Mouse (Mus musculus) midbrain, embryonic 14.5 days (tissue): ENCODE measurements around the gene Eif4g1. TPM values are rescaled to one million over a fixed set of nuclear protein-coding genes. Genes with fewer than 3 reads are reported as not detected.
"Not testable (repeated sequence)": the region's sequence is repeated elsewhere in the genome, so short reads cannot be mapped to it uniquely, and the experiment has no call there.

Experiments used
- ATAC-seq: fragments of 200-750 bp; cut with Nextera tagmentation; 2 replicates; pipeline ENCODE4 v1.8.0; 2017; ENCODE audit warnings: moderate number of reproducible peaks, moderate library complexity; ENCODE audit not compliant: low FRiP score, low TSS enrichment
- DNase-seq: peaks from one replicate; pipeline ENCODE4 v3.0.0-alpha.2; 2015
- H3K27ac ChIP-seq: fragments of 300-500 bp; sonication (generic); replicated peaks from 2 replicates; pipeline ENCODE4 v1.5.1; 2014; ENCODE audit warnings: mild to moderate bottlenecking, low read depth, low read length, moderate library complexity
- H3K27me3 ChIP-seq: fragments of 300-500 bp; sonication (generic); 2 replicates; pipeline ENCODE4 v1.6.1; 2014; ENCODE audit warnings: low read length, control low read depth, mixed read lengths; ENCODE audit not compliant: control insufficient read depth, insufficient read depth
- H3K36me3 ChIP-seq: fragments of 300-500 bp; sonication (generic); 2 replicates; pipeline ENCODE4 v1.6.1; 2014; ENCODE audit warnings: low read length, control low read depth; ENCODE audit not compliant: control insufficient read depth, insufficient read depth
- H3K4me1 ChIP-seq: fragments of 300-500 bp; sonication (generic); 2 replicates; pipeline ENCODE4 v1.6.1; 2014; ENCODE audit warnings: mild to moderate bottlenecking, antibody characterized with exemption, low read length, control low read depth; ENCODE audit not compliant: control insufficient read depth, insufficient read depth
- H3K4me2 ChIP-seq: fragments of 300-500 bp; sonication (generic); 2 replicates; pipeline ENCODE4 v1.6.1; 2014; ENCODE audit warnings: mild to moderate bottlenecking, low read length, moderate library complexity
- H3K4me3 ChIP-seq: fragments of 300-500 bp; sonication (generic); replicated peaks from 2 replicates; pipeline ENCODE4 v1.5.1; 2014; ENCODE audit warnings: low read depth, low read length
- H3K9ac ChIP-seq: fragments of 300-500 bp; sonication (generic); replicated peaks from 2 replicates; pipeline ENCODE4 v1.6.1; 2014; ENCODE audit warnings: mild to moderate bottlenecking, low read length, moderate library complexity
- H3K9me3 ChIP-seq: fragments of 300-500 bp; sonication (generic); 2 replicates; pipeline ENCODE4 v1.6.1; 2016; ENCODE audit warnings: low read length, control low read depth, mixed read lengths; ENCODE audit not compliant: control insufficient read depth
- WGBS: fragments of 180-500 bp; shearing (Covaris S2); extraction: QIAGEN DNeasy Blood & Tissue Kit; methylation state at CpG from one replicate; pipeline ENCODE4 v1.1.7; 2014; 5-methylcytosine and 5-hydroxymethylcytosine counted together
- polyA plus RNA-seq: library from polyadenylated mRNA; unstranded; fragments of >200 nt; fragmentation: Nextera tagmentation; extraction: Ambion mirVana; gene quantifications from 2 replicates; pipeline ENCODE4 v1.2.1, GENCODE M21; 2014

Eif4g1 gene
- polyA plus RNA-seq: 117 and 123 TPM in 2 replicates

DNA sequence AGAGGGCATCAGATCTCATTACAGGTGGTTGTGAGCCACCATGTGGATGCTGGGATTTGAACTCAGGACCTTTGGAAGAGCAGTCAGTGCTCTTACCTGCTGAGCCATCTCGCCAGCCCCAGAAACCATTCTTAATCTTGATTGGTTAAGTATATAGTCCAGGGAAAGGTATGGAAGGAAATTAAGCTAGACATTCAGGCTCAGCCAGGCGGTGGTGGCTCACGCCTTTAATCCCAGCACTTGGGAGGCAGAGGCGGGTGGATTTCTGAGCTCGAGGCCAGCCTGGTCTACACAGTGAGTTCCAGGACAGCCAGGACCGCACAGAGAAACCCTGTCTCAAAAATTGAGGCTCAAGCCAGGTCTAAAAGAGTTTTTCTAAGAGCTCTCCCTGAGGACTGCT is at the start of gene Eif4g1:
Gene Eif4g1, plus strand, starts transcription at position 301 of the 400 bp plus-strand sequence.
- 96% methylated on average over 4 of the region's 6 CpGs for WGBS

DNA sequence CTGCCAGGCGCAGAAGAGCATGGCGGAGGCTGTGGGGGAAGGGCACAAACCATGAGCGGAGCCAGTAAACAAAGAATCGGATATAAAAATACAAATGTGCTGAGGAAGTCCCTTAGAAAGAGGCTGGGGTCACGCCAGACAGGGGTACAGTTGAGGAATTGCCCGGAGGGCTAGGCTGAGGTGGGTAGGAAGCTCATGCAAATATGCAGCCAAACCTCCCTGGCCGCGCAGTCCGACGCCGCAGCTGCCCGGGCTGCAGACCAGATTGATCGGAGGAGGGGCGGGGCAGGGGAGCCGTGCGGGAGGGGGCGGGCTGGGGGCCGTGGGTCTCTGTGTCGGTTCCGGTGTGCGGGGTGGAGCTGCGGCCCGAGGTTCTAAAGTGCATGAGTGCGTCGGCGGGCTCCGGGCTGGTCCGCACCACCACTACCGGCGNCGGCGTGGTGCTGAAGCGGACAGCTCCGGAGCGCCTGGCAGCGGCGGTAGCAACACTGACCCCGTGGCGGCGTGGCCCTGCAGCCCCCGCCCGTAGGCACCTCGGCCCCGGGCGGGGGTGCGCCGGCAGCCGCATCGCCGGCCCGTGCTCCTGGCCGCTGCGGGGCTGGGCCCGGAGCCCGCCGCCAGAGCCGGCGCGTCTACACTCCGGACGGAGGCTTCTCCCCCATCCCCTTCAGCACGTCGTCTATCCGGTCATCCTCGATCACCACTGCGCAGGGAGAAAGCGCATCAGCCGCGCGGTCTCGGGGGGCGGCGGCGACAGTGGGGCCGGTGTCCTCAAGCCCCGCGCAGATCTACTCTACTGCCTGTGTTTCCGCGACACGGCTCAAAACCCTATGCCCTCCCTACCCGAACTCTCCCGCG is 48.3 kb upstream of the Eif4g1 start:
- Histone ChIP-seq H3K9ac (peak overlapping the region; percentile 83), H3K36me3 (0 out of 2 replicates have a peak, but pooled peaks cover 4% of the 10 kb centered on the region), H3K9me3 (no peaks in the 10 kb centered on the region), H3K4me2 (peak overlapping the region; percentile 89), H3K4me3 (peak overlapping the region; percentile 82), H3K4me1 (peaks cover 24% of the 10 kb centered on the region), H3K27me3 (no peaks in the 10 kb centered on the region), H3K27ac (peak overlapping the region; percentile 93)
- DNase-seq: peak; percentile 67
- peak; percentile 36 for ATAC-seq
- WGBS: 1% methylated on average over 80 of the region's 83 CpGs

More for the DNA sequence above, at the start of gene Eif4g1:
- H3K36me3 ChIP-seq: peaks cover 13% of the 10 kb centered on the region
- not testable (repeated sequence) for H3K27me3 ChIP-seq, DNase-seq, H3K4me1 ChIP-seq, H3K9ac ChIP-seq, ATAC-seq, H3K9me3 ChIP-seq, H3K27ac ChIP-seq, H3K4me3 ChIP-seq, H3K4me2 ChIP-seq

DNA sequence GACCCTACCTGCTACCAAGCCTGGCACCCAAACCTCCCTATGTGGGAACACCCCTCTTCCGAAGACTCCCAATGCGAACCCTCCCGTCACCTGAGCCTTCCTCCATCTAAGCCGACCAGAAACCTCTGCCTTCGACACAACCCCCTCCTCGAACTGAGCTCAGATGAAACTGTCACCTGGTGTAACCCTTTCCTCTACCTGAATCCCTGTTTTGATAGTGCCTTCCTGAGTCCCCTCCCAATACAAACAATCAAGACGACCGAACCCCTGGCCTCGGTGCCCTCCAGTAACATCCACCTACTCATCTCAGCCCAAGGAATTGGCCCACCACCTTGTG is 47.7 kb upstream of the Eif4g1 start:
- WGBS: 1% methylated on average over 9 of the region's 9 CpGs
- peaks cover 24% of the 10 kb centered on the region for H3K4me1 ChIP-seq
- peak; percentile 53 for DNase-seq
- H3K9me3 ChIP-seq: no peaks in the 10 kb centered on the region
- H3K4me3 ChIP-seq: peak overlapping the region; percentile 82
- H3K27ac ChIP-seq: peak overlapping the region; percentile 93
- 0 out of 2 replicates have a peak, but pooled peaks cover 4% of the 10 kb centered on the region for H3K36me3 ChIP-seq
- H3K4me2 ChIP-seq: peak overlapping the region; percentile 89
- no peaks in the 10 kb centered on the region for H3K27me3 ChIP-seq
- peak; percentile 6; the same call in 1 of the 2 replicates for ATAC-seq
- peak overlapping the region; percentile 83 for H3K9ac ChIP-seq

DNA sequence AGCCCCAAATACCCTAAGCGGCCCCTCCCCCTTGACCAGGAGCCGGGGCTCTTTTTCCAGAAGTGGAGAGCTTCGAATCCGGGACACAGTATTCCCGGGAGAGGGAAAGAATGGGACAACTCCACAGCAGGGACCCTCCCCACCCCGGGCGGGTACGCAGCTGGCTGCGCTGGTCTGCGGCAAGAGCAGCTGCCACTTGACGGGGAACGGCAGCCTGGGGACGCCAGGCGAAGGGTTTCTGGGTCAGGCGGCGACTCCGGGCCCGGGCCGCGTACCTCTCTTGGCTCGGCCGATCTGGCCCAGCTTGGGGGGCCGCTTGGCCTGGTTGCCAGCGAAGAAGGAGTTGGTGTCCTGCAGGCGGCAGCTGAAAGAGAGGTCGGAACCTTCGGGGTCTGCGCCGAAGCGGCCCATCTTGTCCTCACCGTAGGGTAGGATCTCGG is 47.3 kb upstream of the Eif4g1 start:
- peak overlapping the region; percentile 82 for H3K4me3 ChIP-seq
- H3K27me3 ChIP-seq: no peaks in the 10 kb centered on the region
- H3K27ac ChIP-seq: peak overlapping the region; percentile 93
- no peaks in the 10 kb centered on the region for H3K9me3 ChIP-seq
- H3K36me3 ChIP-seq: 0 out of 2 replicates have a peak, but pooled peaks cover 1% of the 10 kb centered on the region
- H3K4me2 ChIP-seq: peak overlapping the region; percentile 89
- DNase-seq (no peak), ATAC-seq (peak; percentile 24; the same call in 1 of the 2 replicates)
- WGBS: under 1% methylated on average over 32 of the region's 32 CpGs
- H3K9ac ChIP-seq: peak overlapping the region; percentile 83
- peaks cover 24% of the 10 kb centered on the region for H3K4me1 ChIP-seq

DNA sequence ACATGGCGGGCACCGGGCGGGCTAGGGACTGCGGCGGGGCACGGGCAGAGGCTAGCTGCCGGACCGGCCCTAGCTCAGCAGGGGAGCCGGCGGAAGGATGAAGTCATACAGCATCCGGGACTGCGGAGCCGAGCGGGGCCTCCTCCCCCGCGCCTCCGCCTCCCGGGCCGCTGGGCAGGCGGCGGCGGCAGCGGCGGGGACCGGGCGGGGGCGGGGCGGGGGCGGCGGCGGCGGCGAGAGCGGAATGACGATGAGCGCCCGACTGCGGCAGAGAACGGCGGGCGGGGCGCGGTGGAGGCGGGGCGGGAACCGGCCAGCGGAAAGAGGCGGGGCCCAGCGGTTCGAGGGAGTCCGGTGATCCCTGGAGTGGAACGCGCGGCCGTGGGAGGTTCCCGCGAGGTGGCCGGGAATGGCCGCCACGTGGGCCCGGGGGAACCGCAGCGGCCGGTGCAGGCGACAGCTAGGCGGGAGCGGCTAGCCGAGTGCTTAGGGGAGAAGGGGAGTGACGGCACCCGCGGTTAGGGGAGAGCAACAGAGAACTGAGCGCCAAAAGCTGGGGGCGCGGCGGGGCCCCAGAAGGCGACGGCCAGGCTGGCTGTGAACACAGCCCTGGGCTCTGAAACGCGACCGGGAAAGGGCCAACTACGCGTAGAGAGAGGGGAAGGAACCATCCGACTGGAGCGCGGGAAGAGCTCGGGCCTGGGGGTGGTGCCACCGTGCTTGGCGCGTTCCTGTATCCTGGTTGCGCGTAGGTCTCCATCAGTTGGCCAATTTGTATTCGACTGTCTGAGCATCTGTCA is 46.7 kb upstream of the Eif4g1 start, which contains the start of gene Camk2n2:
Gene Camk2n2, minus strand, starts transcription at position 97 of the 800 bp plus-strand sequence.
- Histone ChIP-seq H3K4me1 (peaks cover 24% of the 10 kb centered on the region), H3K27ac (peak within 1 kb of the TSS; percentile 93), H3K36me3 (no peaks in the 10 kb centered on the region), H3K4me2 (peak within 1 kb of the TSS; percentile 89), H3K9me3 (no peaks in the 10 kb centered on the region), H3K9ac (peak within 1 kb of the TSS; percentile 83), H3K27me3 (no peaks in the 10 kb centered on the region), H3K4me3 (peak within 1 kb of the TSS; percentile 82)
- WGBS: under 1% methylated on average over 77 of the region's 92 CpGs
- peak; percentile 80 for DNase-seq
- peak; percentile 53 for ATAC-seq

DNA sequence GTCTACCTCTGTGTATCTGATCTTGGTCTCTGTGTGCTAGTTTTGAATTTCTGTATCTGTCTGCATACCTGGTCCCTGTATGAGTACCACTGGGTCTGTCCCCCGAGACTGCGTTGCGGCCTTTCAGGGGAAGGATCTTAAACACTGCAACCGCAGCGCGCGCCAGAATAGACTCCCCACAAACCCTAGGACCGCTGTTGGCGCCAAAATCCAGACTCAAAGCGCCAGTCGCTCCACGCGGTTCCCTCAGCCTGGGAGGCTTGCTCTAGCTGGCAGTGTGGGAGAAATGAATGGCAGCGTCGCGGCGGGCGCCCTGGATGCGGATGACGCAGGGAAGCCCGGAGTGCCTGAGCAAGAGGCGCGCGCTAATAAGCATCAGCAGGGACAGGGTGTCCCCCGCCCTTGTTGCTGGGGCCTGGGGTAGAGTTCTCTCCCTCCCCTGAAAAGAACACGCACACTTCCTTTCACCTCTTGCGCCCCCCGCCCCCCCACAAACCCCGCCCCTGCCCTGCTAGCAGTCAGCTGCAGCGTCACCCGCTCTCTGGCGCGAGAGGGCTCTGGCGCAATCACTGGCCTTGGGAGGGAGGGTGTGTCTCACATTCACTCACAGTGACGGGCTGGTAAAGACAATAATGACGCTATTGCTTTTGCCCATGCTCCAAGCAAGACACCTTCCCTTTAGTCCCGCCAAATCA is 46.0 kb upstream of the Eif4g1 start:
- Histone ChIP-seq H3K9me3 (no peaks in the 10 kb centered on the region), H3K36me3 (no peaks in the 10 kb centered on the region), H3K9ac (peak overlapping the region; percentile 83), H3K4me3 (peak overlapping the region; percentile 82), H3K27ac (peak overlapping the region; percentile 93), H3K4me1 (peaks cover 24% of the 10 kb centered on the region), H3K4me2 (peak overlapping the region; percentile 89), H3K27me3 (no peaks in the 10 kb centered on the region)
- ATAC-seq: peak; percentile 54
- WGBS: under 1% methylated on average over 37 of the region's 37 CpGs
- DNase-seq: peak; percentile 84

DNA sequence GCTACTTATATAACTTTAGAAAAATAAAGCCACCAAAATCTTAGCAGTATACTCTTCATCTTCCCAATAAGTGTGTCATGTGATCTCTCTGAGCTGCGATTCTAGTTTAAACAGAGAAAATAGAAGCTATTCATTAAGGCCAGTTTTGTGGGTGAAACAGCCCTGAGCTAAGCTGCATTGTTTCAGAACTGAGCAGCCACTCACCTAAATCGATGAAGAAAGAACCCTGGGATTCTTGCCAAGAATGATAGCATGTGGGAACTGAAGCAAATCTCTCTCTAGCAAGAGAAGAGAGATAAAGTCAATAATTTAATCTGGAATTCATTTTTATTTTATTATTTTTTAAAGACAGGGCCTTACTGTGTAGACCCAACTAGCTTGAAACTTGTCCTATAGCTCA is 44.9 kb upstream of the Eif4g1 start:
- no peak for DNase-seq
- Histone ChIP-seq H3K27ac (no peak overlapping the region; the same call in 1 of the 2 replicates), H3K4me1 (peaks cover 24% of the 10 kb centered on the region), H3K9ac (no peak overlapping the region), H3K27me3 (no peaks in the 10 kb centered on the region), H3K36me3 (no peaks in the 10 kb centered on the region), H3K4me3 (no peak overlapping the region), H3K9me3 (no peaks in the 10 kb centered on the region), H3K4me2 (no peak overlapping the region)
- ATAC-seq: no peak
- WGBS: 31% methylated on average over 2 of the region's 2 CpGs

DNA sequence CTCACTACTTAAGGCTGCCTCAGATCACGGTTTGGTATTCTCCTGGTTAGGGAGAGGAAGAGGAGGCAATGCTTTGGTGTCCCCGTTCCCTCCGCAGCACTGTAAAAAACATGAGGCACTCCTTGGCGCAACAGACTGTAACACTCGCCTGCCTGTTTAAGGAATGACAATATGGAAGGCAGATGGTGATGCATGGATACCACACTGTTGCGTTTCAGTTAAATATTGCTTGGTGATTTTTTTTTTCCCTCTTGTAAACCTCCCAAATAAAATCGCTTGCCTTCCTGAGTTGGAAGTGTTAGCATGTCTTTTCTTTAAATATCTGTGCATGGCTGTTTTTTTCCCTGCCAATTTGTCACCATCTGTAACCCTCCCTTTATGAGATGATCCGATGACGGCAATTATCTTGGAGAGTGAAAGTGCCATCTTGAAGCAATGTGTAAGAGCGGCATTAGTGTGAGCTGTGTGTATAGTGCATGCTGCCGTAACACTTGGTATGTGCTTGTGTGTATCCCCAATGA is 39.2 kb upstream of the Eif4g1 start:
- ATAC-seq (no peak), DNase-seq (no peak)
- 0 out of 2 replicates have a peak, but pooled peaks cover 3% of the 10 kb centered on the region for H3K36me3 ChIP-seq
- no peaks in the 10 kb centered on the region for H3K9me3 ChIP-seq
- no peak overlapping the region for H3K27ac ChIP-seq
- H3K4me2 ChIP-seq: peak overlapping the region; percentile 95
- H3K9ac ChIP-seq: no peak overlapping the region
- 59% methylated on average over 11 of the region's 11 CpGs for WGBS
- H3K27me3 ChIP-seq: no peaks in the 10 kb centered on the region
- peaks cover 15% of the 10 kb centered on the region; the same call in 1 of the 2 replicates for H3K4me1 ChIP-seq
- H3K4me3 ChIP-seq: peak overlapping the region; percentile 57; the same call in 1 of the 2 replicates
